Mouse (Mus musculus) midbrain, embryonic 13.5 days (tissue): Measurements from ENCODE around the gene Tle4. TPM values are rescaled to one million over a fixed set of nuclear protein-coding genes. Genes with fewer than 3 reads are reported as not detected.
"Not testable (repeated sequence)": the region's sequence is repeated elsewhere in the genome, so short reads cannot be mapped to it uniquely, and the experiment has no call there.

Experiments
- ATAC-seq: fragments of 200-750 bp; cut with Nextera tagmentation; 2 replicates; pipeline ENCODE4 v1.8.0; 2017; ENCODE audit warnings: mild to moderate bottlenecking, moderate TSS enrichment, moderate library complexity
- H3K27ac ChIP-seq: fragments of 300-500 bp; sonication (generic); 2 replicates; pipeline ENCODE4 v1.5.1; 2015; ENCODE audit warnings: inconsistent platforms, mild to moderate bottlenecking, moderate library complexity
- H3K27me3 ChIP-seq: fragments of 300-500 bp; sonication (generic); 2 replicates; pipeline ENCODE4 v1.6.1; 2015; ENCODE audit warnings: mild to moderate bottlenecking, inconsistent platforms
- H3K36me3 ChIP-seq: fragments of 300-500 bp; sonication (generic); 2 replicates; pipeline ENCODE4 v1.6.1; 2015; ENCODE audit warnings: mild to moderate bottlenecking, inconsistent platforms
- H3K4me1 ChIP-seq: fragments of 300-500 bp; sonication (generic); replicated peaks from 2 replicates; pipeline ENCODE4 v1.6.1; 2015; ENCODE audit warnings: inconsistent platforms
- H3K4me2 ChIP-seq: fragments of 300-500 bp; sonication (generic); replicated peaks from 2 replicates; pipeline ENCODE4 v1.6.1; 2015; ENCODE audit warnings: moderate library complexity, mild to moderate bottlenecking, inconsistent platforms
- H3K4me3 ChIP-seq: fragments of 300-500 bp; sonication (generic); replicated peaks from 2 replicates; pipeline ENCODE4 v1.5.1; 2015; ENCODE audit warnings: mild to moderate bottlenecking, inconsistent platforms
- H3K9ac ChIP-seq: fragments of 300-500 bp; sonication (generic); replicated peaks from 2 replicates; pipeline ENCODE4 v1.6.1; 2015; ENCODE audit warnings: mild to moderate bottlenecking, inconsistent platforms
- H3K9me3 ChIP-seq: fragments of 300-500 bp; sonication (generic); 2 replicates; pipeline ENCODE4 v1.6.1; 2016; ENCODE audit warnings: mild to moderate bottlenecking, inconsistent platforms
- WGBS: fragments of 180-500 bp; shearing (Covaris S2); methylation state at CpG from one replicate; pipeline ENCODE4 v1.1.7; 2015; 5-methylcytosine and 5-hydroxymethylcytosine counted together
- polyA plus RNA-seq: library from polyadenylated mRNA; unstranded; fragments of >200 nt; fragmentation: Nextera tagmentation; extraction: Ambion mirVana; gene quantifications from 2 replicates; pipeline ENCODE4 v1.2.1, GENCODE M21; 2015

Tle4 gene
- polyA plus RNA-seq: 35.4 and 36.1 TPM in 2 replicates

- Histone ChIP-seq H3K9me3 (no peaks in the 10 kb centered on the region), H3K27ac (peak within 1 kb of the TSS; percentile 98), H3K9ac (peak within 1 kb of the TSS; percentile 94), H3K4me2 (peak within 1 kb of the TSS; percentile 67), H3K4me3 (peak within 1 kb of the TSS; percentile 90), H3K27me3 (peaks cover 26% of the 10 kb centered on the region), H3K36me3 (no peaks in the 10 kb centered on the region), H3K4me1 (peaks cover 38% of the 10 kb centered on the region)
- WGBS: under 1% methylated on average over 71 of the region's 71 CpGs
- peak; percentile 98 for ATAC-seq
Measured at GRCm38 (mm10) chr19:14597917-14598689, at the start of gene Tle4. Gene Tle4, minus strand, starts transcription at chr19:14598051.

DNA sequence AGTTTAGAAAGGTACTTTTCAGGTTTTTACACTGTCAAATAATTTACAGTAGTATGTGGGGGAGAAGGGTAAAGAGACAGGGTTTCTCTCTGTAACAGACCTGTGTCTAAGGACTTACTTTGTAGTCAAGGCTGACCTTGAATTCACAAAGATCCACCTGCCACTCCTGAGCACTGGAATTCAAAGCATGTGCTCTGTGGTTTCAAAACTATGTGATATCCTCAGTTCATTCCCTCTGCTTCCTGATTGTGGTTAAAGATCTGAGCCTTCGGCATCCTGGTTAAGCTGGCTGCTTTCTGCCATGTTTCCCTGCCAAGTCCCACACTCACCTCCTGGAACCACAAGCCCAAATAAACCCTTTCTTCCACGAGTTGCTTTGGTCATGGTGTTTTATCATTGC lies 47.8 kb upstream of the Tle4 start:
- Histone ChIP-seq H3K9ac (no peak overlapping the region), H3K27ac (no peak overlapping the region), H3K27me3 (0 out of 2 replicates have a peak, but pooled peaks cover 3% of the 10 kb centered on the region), H3K4me1 (no peaks in the 10 kb centered on the region), H3K36me3 (no peaks in the 10 kb centered on the region), H3K4me2 (no peak overlapping the region), H3K4me3 (no peak overlapping the region), H3K9me3 (no peaks in the 10 kb centered on the region)
- 80% methylated on average over 2 of the region's 2 CpGs for WGBS
- no peak for ATAC-seq

- Histone ChIP-seq H3K4me1 (no peaks in the 10 kb centered on the region), H3K9me3 (no peaks in the 10 kb centered on the region), H3K4me2 (no peak overlapping the region), H3K9ac (no peak overlapping the region), H3K36me3 (no peaks in the 10 kb centered on the region), H3K4me3 (no peak overlapping the region), H3K27me3 (no peaks in the 10 kb centered on the region), H3K27ac (no peak overlapping the region)
- ATAC-seq: no peak
- 76% methylated on average over 3 of the region's 3 CpGs for WGBS
Measured at GRCm38 (mm10) chr19:14644756-14645155, 46.9 kb upstream of the Tle4 start.

DNA sequence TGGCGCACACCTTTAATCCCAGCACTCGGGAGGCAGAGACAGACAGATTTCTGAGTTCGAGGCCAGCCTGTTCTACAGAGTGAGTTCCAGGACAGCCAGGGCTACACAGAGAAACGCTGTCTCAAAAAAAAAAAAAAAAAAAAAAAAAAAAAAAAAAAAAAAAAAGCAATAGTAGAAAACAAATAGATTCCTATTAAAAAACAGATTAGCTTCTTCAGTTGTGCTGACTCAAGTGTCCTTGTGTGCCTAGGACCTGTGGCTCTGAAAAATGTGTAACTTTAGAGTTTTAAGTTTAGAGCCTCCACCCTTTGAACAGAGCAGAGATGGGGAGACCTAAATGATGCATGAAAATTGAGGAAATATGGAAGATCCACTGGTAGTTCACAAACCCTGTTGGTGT lies 45.2 kb upstream of the Tle4 start:
- H3K27ac ChIP-seq, ATAC-seq, H3K36me3 ChIP-seq, H3K4me1 ChIP-seq, H3K4me2 ChIP-seq, H3K27me3 ChIP-seq, H3K4me3 ChIP-seq, H3K9ac ChIP-seq, H3K9me3 ChIP-seq: not testable (repeated sequence)
- 96% methylated on average over 4 of the region's 4 CpGs for WGBS

DNA sequence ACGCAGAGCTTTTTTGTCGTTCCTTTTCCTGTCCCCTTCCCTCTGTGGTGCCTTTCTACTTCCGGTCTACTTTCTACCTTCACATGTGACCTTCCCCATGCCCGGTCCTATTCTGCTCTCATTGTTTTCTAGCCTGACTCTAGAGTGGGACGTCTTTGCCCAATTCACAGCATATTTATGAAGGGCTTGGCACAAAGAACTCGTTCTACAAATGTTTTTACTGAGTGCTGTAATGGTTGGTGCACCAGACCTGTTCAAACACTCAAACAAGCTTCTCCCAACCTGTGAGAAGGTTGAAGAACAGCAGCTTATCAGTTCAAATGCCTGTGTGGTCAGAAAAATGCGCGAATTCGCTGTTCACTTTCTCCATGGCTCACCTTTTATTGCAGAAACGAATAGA lies 44.8 kb upstream of the Tle4 start:
- no peaks in the 10 kb centered on the region for H3K27me3 ChIP-seq
- WGBS: 91% methylated on average over 10 of the region's 10 CpGs
- no peak overlapping the region for H3K4me2 ChIP-seq
- no peaks in the 10 kb centered on the region for H3K9me3 ChIP-seq
- ATAC-seq: no peak
- H3K36me3 ChIP-seq: no peaks in the 10 kb centered on the region
- H3K4me3 ChIP-seq: no peak overlapping the region
- no peaks in the 10 kb centered on the region for H3K4me1 ChIP-seq
- H3K27ac ChIP-seq: no peak overlapping the region
- no peak overlapping the region for H3K9ac ChIP-seq

DNA sequence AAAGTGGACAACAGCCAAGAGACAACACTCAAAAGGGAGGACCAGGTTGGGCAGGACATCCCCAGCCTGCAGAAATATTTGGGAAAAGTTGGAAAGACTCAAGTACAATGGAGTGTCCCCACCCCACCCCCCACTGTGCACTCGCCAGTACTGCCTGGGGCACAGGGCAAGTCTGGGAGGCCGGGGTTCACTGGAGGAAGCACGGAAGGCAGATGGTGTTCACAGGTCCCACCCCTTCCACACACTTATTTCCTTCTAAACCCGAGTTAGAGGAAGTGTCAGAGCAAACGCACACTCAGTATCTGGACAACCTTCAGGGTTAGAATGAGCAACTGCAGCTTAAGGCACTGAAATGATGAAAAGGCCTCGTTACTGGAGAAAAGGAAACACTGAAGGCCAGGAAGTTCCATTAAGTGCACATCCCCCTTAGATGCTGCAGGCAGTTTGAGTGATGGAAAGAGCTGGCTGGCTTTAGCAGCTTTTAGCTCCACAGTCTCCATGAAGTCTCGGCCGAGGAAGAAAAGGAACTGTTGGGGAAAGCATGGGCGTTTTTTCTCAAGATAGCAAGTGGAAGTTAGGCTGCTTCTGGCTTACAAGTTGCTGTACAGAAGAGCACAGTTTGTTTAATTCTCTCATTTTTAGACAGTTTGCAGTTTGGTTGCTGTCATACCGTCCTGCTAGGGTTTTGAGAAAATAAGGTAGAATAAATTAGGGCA lies 37.5 kb upstream of the Tle4 start:
- no peak for ATAC-seq
- WGBS: 68% methylated on average over 10 of the region's 10 CpGs
- Histone ChIP-seq H3K4me3 (no peak overlapping the region), H3K4me1 (0 out of 2 replicates have a peak, but pooled peaks cover 9% of the 10 kb centered on the region), H3K27ac (no peak overlapping the region), H3K9me3 (no peaks in the 10 kb centered on the region), H3K9ac (no peak overlapping the region), H3K4me2 (no peak overlapping the region), H3K27me3 (0 out of 2 replicates have a peak, but pooled peaks cover 2% of the 10 kb centered on the region), H3K36me3 (no peaks in the 10 kb centered on the region)

DNA sequence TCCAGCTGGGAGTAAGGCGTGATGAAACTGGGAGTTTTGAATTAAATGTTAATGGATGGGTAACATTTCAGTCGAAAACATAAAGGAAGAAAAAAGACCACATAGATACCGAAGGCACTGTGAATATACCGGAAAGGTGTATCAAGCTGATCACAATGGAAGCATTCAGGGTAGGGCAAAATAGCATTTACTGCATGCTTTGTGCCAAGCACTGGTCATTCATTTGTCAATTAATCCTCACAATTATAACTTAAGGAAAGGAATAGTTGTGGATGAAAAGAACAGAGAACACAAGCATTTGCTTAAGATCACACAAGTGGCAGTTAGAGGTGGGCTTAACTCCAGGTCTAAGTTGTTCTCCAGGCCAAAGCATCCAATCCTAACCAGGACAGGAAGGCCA lies 25.5 kb upstream of the Tle4 start:
- no peaks in the 10 kb centered on the region for H3K9me3 ChIP-seq
- H3K4me1 ChIP-seq: no peaks in the 10 kb centered on the region
- H3K4me2 ChIP-seq: no peak overlapping the region
- WGBS: 53% methylated on average over 4 of the region's 4 CpGs
- no peak overlapping the region for H3K9ac ChIP-seq
- ATAC-seq: no peak
- H3K4me3 ChIP-seq: no peak overlapping the region
- no peaks in the 10 kb centered on the region for H3K36me3 ChIP-seq
- no peaks in the 10 kb centered on the region; the same call in 1 of the 2 replicates for H3K27me3 ChIP-seq
- H3K27ac ChIP-seq: no peak overlapping the region

DNA sequence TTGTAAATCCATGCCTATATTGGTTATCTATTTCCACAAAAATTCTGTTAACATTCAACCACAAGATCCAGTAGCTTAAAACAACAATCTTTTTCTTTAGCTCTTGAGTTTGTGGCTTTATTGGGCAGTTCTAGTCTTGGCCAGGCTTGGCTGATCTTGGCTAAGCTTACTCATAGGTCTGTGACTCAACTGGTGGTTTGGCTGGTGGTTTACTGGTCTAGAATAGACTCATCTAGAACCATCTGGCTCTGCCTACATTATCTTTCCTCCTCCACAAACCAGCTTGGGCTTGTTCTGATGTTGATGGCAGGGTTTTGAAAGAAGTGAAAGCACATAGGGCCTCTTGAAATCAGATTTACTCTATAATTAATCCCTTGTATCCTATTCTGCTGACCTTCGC lies 22.7 kb upstream of the Tle4 start:
- H3K9me3 ChIP-seq: no peaks in the 10 kb centered on the region
- ATAC-seq: no peak
- H3K4me3 ChIP-seq: no peak overlapping the region
- no peak overlapping the region for H3K9ac ChIP-seq
- H3K36me3 ChIP-seq: no peaks in the 10 kb centered on the region
- H3K4me2 ChIP-seq: no peak overlapping the region
- no peaks in the 10 kb centered on the region; the same call in 1 of the 2 replicates for H3K27me3 ChIP-seq
- no peak overlapping the region for H3K27ac ChIP-seq
- H3K4me1 ChIP-seq: no peaks in the 10 kb centered on the region
- 97% methylated on average over 1 of the region's 1 CpGs for WGBS

GRCm38 (mm10) chr19:14619814-14620213 lies 22.0 kb upstream of the Tle4 start:
- Histone ChIP-seq H3K27me3 (no peaks in the 10 kb centered on the region; the same call in 1 of the 2 replicates), H3K4me3 (no peak overlapping the region), H3K4me1 (no peaks in the 10 kb centered on the region), H3K9ac (no peak overlapping the region), H3K27ac (no peak overlapping the region), H3K9me3 (no peaks in the 10 kb centered on the region), H3K36me3 (no peaks in the 10 kb centered on the region), H3K4me2 (no peak overlapping the region)
- ATAC-seq: no peak

- Histone ChIP-seq H3K9me3 (no peaks in the 10 kb centered on the region), H3K9ac (no peak overlapping the region), H3K27ac (no peak overlapping the region), H3K4me3 (no peak overlapping the region), H3K4me1 (no peaks in the 10 kb centered on the region), H3K27me3 (no peaks in the 10 kb centered on the region; the same call in 1 of the 2 replicates), H3K4me2 (no peak overlapping the region), H3K36me3 (no peaks in the 10 kb centered on the region)
- no peak for ATAC-seq
- 78% methylated on average over 5 of the region's 5 CpGs for WGBS
Measured at GRCm38 (mm10) chr19:14614816-14615215, 17.0 kb upstream of the Tle4 start.

DNA sequence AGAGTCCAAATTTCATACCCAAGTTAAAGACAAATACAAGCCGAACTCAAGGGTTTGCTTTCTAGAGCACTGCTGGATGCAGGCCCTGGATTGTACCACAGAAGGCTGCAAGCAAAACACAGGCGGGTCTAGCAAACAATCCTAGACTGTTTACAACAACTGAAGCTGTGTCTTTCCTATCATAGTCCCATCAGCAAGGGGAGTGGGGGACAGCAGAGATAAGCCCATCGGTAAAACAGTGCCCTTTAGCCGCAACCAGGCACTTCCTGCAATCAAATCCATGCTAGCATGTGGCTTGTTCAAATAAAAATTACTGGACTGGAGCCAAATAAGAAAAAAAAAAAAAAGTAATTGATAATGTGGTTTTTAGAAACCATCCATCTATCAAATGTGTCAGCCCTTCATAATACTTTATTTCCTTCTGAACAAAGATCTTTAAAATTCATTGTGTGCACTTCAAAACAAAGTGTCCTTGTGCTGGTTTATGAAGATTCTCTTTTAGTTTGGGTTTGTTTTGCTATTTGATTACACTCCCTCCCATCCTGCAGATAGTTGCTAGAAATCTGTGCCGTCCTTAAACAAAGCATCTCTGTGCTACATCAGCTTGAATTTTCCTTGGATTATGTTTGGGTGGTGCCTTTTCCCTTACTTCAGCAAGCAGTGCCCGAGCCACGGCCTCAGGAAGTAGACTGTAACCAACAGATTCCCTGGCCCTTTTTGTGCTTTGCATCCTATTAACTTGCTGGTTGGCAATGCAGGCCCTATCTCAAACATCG lies 12.9 kb upstream of the Tle4 start:
- no peak for ATAC-seq
- H3K9ac ChIP-seq: no peak overlapping the region
- no peaks in the 10 kb centered on the region for H3K4me1 ChIP-seq
- H3K4me2 ChIP-seq: no peak overlapping the region
- no peaks in the 10 kb centered on the region for H3K36me3 ChIP-seq
- peaks cover 13% of the 10 kb centered on the region; the same call in 1 of the 2 replicates for H3K27me3 ChIP-seq
- H3K4me3 ChIP-seq: no peak overlapping the region
- 72% methylated on average over 8 of the region's 8 CpGs for WGBS
- H3K9me3 ChIP-seq: no peaks in the 10 kb centered on the region
- H3K27ac ChIP-seq: no peak overlapping the region

GRCm38 (mm10) chr19:14600841-14601240 lies 3.0 kb upstream of the Tle4 start:
- Histone ChIP-seq H3K4me2 (no peak overlapping the region), H3K9me3 (no peaks in the 10 kb centered on the region), H3K27me3 (peaks cover 48% of the 10 kb centered on the region), H3K4me3 (no peak overlapping the region), H3K4me1 (peaks cover 18% of the 10 kb centered on the region), H3K27ac (no peak overlapping the region), H3K9ac (no peak overlapping the region), H3K36me3 (no peaks in the 10 kb centered on the region)
- ATAC-seq: no peak
- WGBS: 84% methylated on average over 1 of the region's 1 CpGs
